Mouse (Mus musculus) ES-Bruce4 (cell line): ENCODE measurements at regions not wholly inside any gene's neighbourhood (a gene's known extent, or its start where the extent isn't known, plus 50 kb on each side); places are given as distances from the start of the nearest gene placed in this dataset.

ENCODE experiments used
- H3K27ac ChIP-seq: 2 replicates; pipeline ENCODE4 v1.5.1; 2012; ENCODE audit warnings: low read length, inconsistent platforms; ENCODE audit not compliant: insufficient read depth
- H3K27me3 ChIP-seq: 2 replicates; pipeline ENCODE4 v1.6.1; 2012; ENCODE audit warnings: mild to moderate bottlenecking, low read length, inconsistent platforms; ENCODE audit not compliant: control insufficient read depth, poor library complexity, insufficient read depth, severe bottlenecking
- H3K36me3 ChIP-seq: 2 replicates; pipeline ENCODE4 v1.6.1; 2012; ENCODE audit warnings: inconsistent platforms, mild to moderate bottlenecking, low read length, moderate library complexity; ENCODE audit not compliant: control insufficient read depth, poor library complexity, insufficient read depth, severe bottlenecking
- H3K4me1 ChIP-seq: one replicate; pipeline ENCODE4 v1.8.1; 2011; ENCODE audit warnings: low read length; ENCODE audit not compliant: control insufficient read depth, insufficient read depth
- H3K4me3 ChIP-seq: 2 replicates; pipeline ENCODE4 v1.5.1; 2011; ENCODE audit warnings: low read depth, mild to moderate bottlenecking, low read length
- H3K9ac ChIP-seq: 2 replicates; pipeline ENCODE4 v1.6.1; 2012; ENCODE audit warnings: low read depth, mild to moderate bottlenecking, inconsistent platforms; ENCODE audit not compliant: poor library complexity, severe bottlenecking
- H3K9me3 ChIP-seq: replicated peaks from 2 replicates; pipeline ENCODE4 v1.6.1; 2012; ENCODE audit warnings: mild to moderate bottlenecking, low read length, inconsistent platforms; ENCODE audit not compliant: control insufficient read depth, poor library complexity, insufficient read depth, severe bottlenecking
- CTCF ChIP-seq: IDR thresholded peaks from one replicate; pipeline ENCODE4 v1.8.1; 2011; ENCODE audit warnings: low read depth, low read length
- EP300 ChIP-seq: IDR thresholded peaks from 2 replicates; pipeline ENCODE4 v1.6.1; 2011; ENCODE audit warnings: low read depth, low read length; ENCODE audit not compliant: insufficient read depth
- POLR2A ChIP-seq: IDR thresholded peaks from one replicate; pipeline ENCODE4 v1.8.1; 2011; ENCODE audit warnings: low read length; ENCODE audit not compliant: insufficient read depth

- Histone ChIP-seq H3K9me3 (no peaks in the 10 kb centered on the region), H3K4me3 (no peak overlapping the region), H3K9ac (no peak overlapping the region), H3K36me3 (peaks cover 7% of the 10 kb centered on the region), H3K4me1 (no peaks in the 10 kb centered on the region), H3K27ac (no peak overlapping the region), H3K27me3 (no peaks in the 10 kb centered on the region)
- no peak for TF ChIP-seq CTCF
- TF ChIP-seq EP300: no peak
- TF ChIP-seq POLR2A: no peak
Measured at GRCm38 (mm10) chr13:97514421-97515066, 245.9 kb downstream of the Gm10260 start.

- H3K36me3 ChIP-seq: peaks cover 7% of the 10 kb centered on the region
- no peaks in the 10 kb centered on the region for H3K9me3 ChIP-seq
- no peaks in the 10 kb centered on the region for H3K4me1 ChIP-seq
- no peaks in the 10 kb centered on the region for H3K27me3 ChIP-seq
- no peak overlapping the region for H3K9ac ChIP-seq
- TF ChIP-seq CTCF (no peak), POLR2A (no peak), EP300 (no peak)
- no peak overlapping the region for H3K4me3 ChIP-seq
- no peak overlapping the region for H3K27ac ChIP-seq
Measured at GRCm38 (mm10) chr13:97512521-97512920, 247.9 kb downstream of the Gm10260 start.

- H3K9me3 ChIP-seq: no peaks in the 10 kb centered on the region
- H3K36me3 ChIP-seq: peaks cover 7% of the 10 kb centered on the region
- no peak overlapping the region for H3K9ac ChIP-seq
- no peaks in the 10 kb centered on the region for H3K27me3 ChIP-seq
- no peaks in the 10 kb centered on the region for H3K4me1 ChIP-seq
- no peak overlapping the region for H3K4me3 ChIP-seq
- no peak for TF ChIP-seq EP300
- no peak for TF ChIP-seq CTCF
- no peak for TF ChIP-seq POLR2A
- H3K27ac ChIP-seq: no peak overlapping the region
Measured at GRCm38 (mm10) chr13:97510431-97511261, 249.8 kb downstream of the Gm10260 start.

- H3K36me3 ChIP-seq: 0 out of 2 replicates have a peak, but pooled peaks cover 2% of the 10 kb centered on the region
- no peak overlapping the region for H3K27ac ChIP-seq
- no peaks in the 10 kb centered on the region for H3K27me3 ChIP-seq
- H3K4me3 ChIP-seq: no peak overlapping the region
- no peaks in the 10 kb centered on the region for H3K4me1 ChIP-seq
- TF ChIP-seq CTCF: no peak
- no peak for TF ChIP-seq POLR2A
- TF ChIP-seq EP300: no peak
- H3K9me3 ChIP-seq: no peaks in the 10 kb centered on the region
- H3K9ac ChIP-seq: no peak overlapping the region
Measured at GRCm38 (mm10) chr13:97504949-97505348, 255.5 kb downstream of the Gm10260 start.

- Histone ChIP-seq H3K36me3 (0 out of 2 replicates have a peak, but pooled peaks cover 2% of the 10 kb centered on the region), H3K9me3 (no peaks in the 10 kb centered on the region), H3K27me3 (no peaks in the 10 kb centered on the region), H3K9ac (no peak overlapping the region), H3K4me3 (no peak overlapping the region), H3K27ac (no peak overlapping the region), H3K4me1 (no peaks in the 10 kb centered on the region)
- TF ChIP-seq CTCF: no peak
- no peak for TF ChIP-seq EP300
- TF ChIP-seq POLR2A: no peak
Measured at GRCm38 (mm10) chr13:97503955-97504739, 256.3 kb downstream of the Gm10260 start.
